Mouse (Mus musculus) embryonic facial prominence, embryonic 11.5 days (tissue): ENCODE measurements around the gene Olfr70. TPM values are rescaled to one million over a fixed set of nuclear protein-coding genes. Genes with fewer than 3 reads are reported as not detected.

Experiments used
- ATAC-seq: fragments of 200-750 bp; cut with Nextera tagmentation; replicated peaks from 2 replicates; pipeline ENCODE4 v1.8.0; 2017; ENCODE audit warnings: low read depth; ENCODE audit not compliant: insufficient number of reproducible peaks, low FRiP score, low TSS enrichment
- DNase-seq: peaks from one replicate; pipeline ENCODE4 v3.0.0-alpha.2; 2015; ENCODE audit warnings: low spot score
- H3K27ac ChIP-seq: fragments of 300-500 bp; sonication (generic); replicated peaks from 2 replicates; pipeline ENCODE4 v1.5.1; 2014; ENCODE audit warnings: mild to moderate bottlenecking, low read depth, low read length, control low read depth
- H3K27me3 ChIP-seq: fragments of 300-500 bp; sonication (generic); 2 replicates; pipeline ENCODE4 v1.6.1; 2014; ENCODE audit warnings: mild to moderate bottlenecking, low read length, moderate library complexity, mixed read lengths; ENCODE audit not compliant: control insufficient read depth, insufficient read depth
- H3K36me3 ChIP-seq: fragments of 300-500 bp; sonication (generic); replicated peaks from 2 replicates; pipeline ENCODE4 v1.6.1; 2014; ENCODE audit warnings: low read depth, mild to moderate bottlenecking, low read length, moderate library complexity, mixed read lengths; ENCODE audit not compliant: control insufficient read depth, insufficient read depth
- H3K4me1 ChIP-seq: fragments of 300-500 bp; sonication (generic); 2 replicates; pipeline ENCODE4 v1.6.1; 2014; ENCODE audit warnings: low read length, mixed read lengths; ENCODE audit not compliant: control insufficient read depth, insufficient read depth
- H3K4me2 ChIP-seq: fragments of 300-500 bp; sonication (generic); 2 replicates; pipeline ENCODE4 v1.6.1; 2014; ENCODE audit warnings: low read depth, mild to moderate bottlenecking, control low read depth, low read length, moderate library complexity
- H3K4me3 ChIP-seq: fragments of 300-500 bp; sonication (generic); 2 replicates; pipeline ENCODE4 v1.5.1; 2014; ENCODE audit warnings: low read depth, low read length, control low read depth
- H3K9ac ChIP-seq: fragments of 300-500 bp; sonication (generic); replicated peaks from 2 replicates; pipeline ENCODE4 v1.6.1; 2014; ENCODE audit warnings: mild to moderate bottlenecking, control low read depth, low read length
- H3K9me3 ChIP-seq: fragments of 300-500 bp; sonication (generic); replicated peaks from 2 replicates; pipeline ENCODE4 v1.6.1; 2016; ENCODE audit warnings: mild to moderate bottlenecking, low read length, inconsistent platforms, mixed read lengths; ENCODE audit not compliant: control insufficient read depth
- WGBS: fragments of 180-500 bp; shearing (Covaris S2); extraction: QIAGEN DNeasy Blood & Tissue Kit; methylation state at CpG from one replicate; pipeline ENCODE4 v1.1.7; 2014; 5-methylcytosine and 5-hydroxymethylcytosine counted together
- polyA plus RNA-seq: library from polyadenylated mRNA; unstranded; fragments of >200 nt; fragmentation: Nextera tagmentation; extraction: Ambion mirVana; gene quantifications from 2 replicates; pipeline ENCODE4 v1.2.1, GENCODE M21; 2014

Gene Olfr70
- polyA plus RNA-seq, 1 experiment from 2014 or later, result not detected

DNA sequence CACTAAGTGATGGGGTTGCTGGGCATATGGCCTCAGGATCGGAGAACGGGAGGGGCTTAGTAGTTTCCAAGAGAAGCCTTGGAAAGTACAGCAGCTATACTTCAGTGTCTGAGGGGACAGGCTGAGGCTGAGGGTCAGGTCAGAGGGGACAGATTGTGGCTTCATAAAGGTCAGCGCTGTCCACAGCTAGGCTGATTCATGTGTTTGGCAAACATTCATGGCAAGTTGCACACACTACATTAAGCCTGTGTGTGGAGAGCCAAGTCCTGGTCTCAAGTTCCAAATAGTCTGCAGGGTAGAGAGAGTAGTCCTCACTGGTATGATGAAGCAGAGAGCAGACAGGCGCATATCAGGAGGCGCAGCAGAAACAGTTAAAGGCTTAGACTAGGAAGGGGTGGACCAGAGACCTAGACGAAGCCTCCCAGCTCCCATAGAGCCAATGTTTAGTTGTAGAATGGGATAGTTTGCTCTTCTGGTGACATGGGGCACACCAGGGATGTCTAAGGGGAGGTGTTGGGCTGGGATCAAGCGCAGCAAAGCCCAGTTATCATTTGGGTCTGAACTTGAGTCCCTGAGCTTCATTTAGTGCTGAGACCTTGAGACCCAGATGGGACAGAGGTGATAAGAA, 21.1 kb downstream of the Olfr70 start:
- no peak overlapping the region for H3K9ac ChIP-seq
- no peak for ATAC-seq
- H3K4me3 ChIP-seq, result no peak overlapping the region
- H3K4me2 ChIP-seq, result no peak overlapping the region
- H3K4me1 ChIP-seq, result no peaks in the 10 kb centered on the region
- H3K27ac ChIP-seq, result no peak overlapping the region
- 88% methylated on average over 7 of the region's 7 CpGs for WGBS
- H3K27me3 ChIP-seq, result no peaks in the 10 kb centered on the region
- no peaks in the 10 kb centered on the region; the same call in 1 of the 2 replicates for H3K36me3 ChIP-seq
- DNase-seq, result no peak
- H3K9me3 ChIP-seq, result no peaks in the 10 kb centered on the region

DNA sequence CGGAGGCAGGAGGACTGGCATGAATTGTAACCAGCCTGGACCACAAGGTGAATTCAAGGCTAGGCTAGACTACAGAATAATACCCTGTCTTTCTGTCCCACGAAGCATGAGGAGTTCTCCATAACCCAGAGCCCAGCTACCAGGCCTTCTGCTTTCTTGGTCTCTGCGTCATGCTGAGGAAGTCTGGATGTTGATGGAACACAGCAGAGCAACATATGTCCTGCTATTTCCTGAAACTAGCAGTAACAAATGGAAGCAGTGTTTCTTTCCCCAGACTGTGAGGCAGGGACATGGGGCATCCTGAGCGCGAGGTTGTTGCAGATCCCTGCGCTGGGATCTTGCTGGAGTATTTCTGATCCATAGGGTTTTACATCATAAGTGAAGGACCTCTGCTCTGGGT, 22.1 kb downstream of the Olfr70 start:
- H3K4me3 ChIP-seq, result no peak overlapping the region
- no peak overlapping the region for H3K9ac ChIP-seq
- H3K27me3 ChIP-seq, result no peaks in the 10 kb centered on the region
- no peak for ATAC-seq
- H3K9me3 ChIP-seq, result no peaks in the 10 kb centered on the region
- H3K27ac ChIP-seq, result no peak overlapping the region
- no peaks in the 10 kb centered on the region; the same call in 1 of the 2 replicates for H3K36me3 ChIP-seq
- no peak overlapping the region for H3K4me2 ChIP-seq
- WGBS, result 92% methylated on average over 6 of the region's 6 CpGs
- DNase-seq, result no peak
- no peaks in the 10 kb centered on the region for H3K4me1 ChIP-seq

DNA sequence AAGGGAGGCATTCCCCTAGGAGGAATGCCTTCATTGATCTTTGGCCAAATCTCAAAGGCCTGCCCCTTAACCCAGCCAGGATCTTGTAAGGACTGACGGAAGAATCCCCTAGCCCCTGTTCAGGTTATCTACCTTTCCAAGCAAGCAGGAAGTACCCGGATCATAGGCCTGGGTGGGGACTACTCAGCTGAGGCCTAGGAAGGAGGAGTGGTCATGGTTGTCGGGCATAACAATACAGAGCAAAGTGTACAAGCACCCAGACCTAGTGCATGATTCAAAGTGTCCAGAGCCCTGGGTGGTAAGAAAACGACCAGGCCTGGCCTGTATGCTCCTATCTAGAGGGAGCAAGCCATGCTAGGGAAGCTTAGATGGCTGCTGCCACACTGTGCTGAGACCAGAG, 25.0 kb downstream of the Olfr70 start:
- ATAC-seq (no peak), DNase-seq (no peak)
- Histone ChIP-seq H3K27me3 (no peaks in the 10 kb centered on the region), H3K27ac (no peak overlapping the region), H3K9me3 (no peaks in the 10 kb centered on the region), H3K4me1 (no peaks in the 10 kb centered on the region), H3K4me3 (no peak overlapping the region), H3K9ac (no peak overlapping the region), H3K4me2 (no peak overlapping the region), H3K36me3 (no peaks in the 10 kb centered on the region)
- WGBS, result 78% methylated on average over 4 of the region's 4 CpGs

DNA sequence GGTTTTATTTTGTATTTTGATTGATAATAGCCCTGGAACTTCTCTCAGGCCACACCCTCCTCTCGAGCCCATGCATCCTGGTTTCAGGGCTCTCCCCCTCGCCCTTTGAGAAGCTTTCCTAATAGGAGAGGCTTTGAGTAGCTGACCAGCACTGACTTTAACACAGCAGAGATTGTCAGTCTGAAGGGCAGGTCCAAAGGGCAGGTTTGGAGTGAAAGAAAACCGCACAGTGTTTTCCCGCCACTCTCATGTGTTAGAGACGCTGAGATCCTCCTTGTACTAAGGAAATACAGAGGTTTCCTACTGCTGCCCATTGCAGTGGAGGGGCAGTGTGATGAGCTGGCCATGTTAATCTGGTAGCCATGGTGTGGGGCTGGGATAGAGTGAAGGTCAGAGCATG, 25.6 kb downstream of the Olfr70 start:
- Histone ChIP-seq H3K36me3 (no peaks in the 10 kb centered on the region), H3K27ac (no peak overlapping the region), H3K4me2 (no peak overlapping the region), H3K9me3 (no peaks in the 10 kb centered on the region), H3K4me1 (no peaks in the 10 kb centered on the region), H3K4me3 (no peak overlapping the region), H3K9ac (no peak overlapping the region), H3K27me3 (no peaks in the 10 kb centered on the region)
- DNase-seq, result no peak
- no peak for ATAC-seq
- WGBS, result 74% methylated on average over 5 of the region's 5 CpGs

DNA sequence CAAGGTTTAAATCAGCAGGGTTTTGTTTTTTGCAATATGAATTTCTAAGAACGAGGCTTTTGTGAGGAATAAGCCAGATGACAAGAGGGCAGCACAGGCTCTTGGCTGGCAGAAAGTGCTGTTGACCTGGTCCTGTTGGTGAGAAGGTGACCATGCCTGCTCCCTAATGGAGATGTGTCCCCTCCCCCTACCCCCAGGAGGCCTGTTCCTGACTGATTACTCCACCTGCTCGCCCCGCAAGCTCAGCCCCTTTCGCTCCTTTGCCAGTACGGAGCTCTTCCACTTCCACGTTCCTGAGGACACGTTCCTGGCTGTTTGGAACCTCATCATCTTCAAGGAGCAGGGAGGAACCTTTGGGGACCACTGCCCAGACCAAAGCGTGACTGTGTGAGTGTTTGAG, 26.9 kb downstream of the Olfr70 start:
- no peaks in the 10 kb centered on the region for H3K36me3 ChIP-seq

DNA sequence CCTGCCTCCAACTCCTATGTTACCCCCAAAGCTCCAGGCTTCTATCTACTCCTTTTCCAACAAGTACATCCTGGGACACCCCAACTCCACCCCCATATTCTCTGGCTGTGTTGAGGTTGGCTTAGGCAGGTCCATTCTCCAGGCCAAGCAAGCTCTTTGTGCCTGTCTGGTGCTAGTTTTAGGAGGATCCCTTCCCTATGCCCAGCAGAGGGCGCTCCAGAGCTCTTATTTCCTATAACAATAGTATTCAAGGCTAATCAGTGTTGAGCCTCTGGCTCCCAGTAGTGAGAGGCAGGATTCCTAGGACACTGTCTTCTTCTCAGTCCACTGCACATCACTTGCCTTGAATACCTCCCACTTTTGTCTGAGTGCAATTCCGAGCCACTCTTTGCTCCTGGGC, 28.5 kb downstream of the Olfr70 start:
- WGBS, result 10% methylated on average over 2 of the region's 2 CpGs
- Histone ChIP-seq H3K4me3 (no peak overlapping the region), H3K27ac (no peak overlapping the region), H3K9me3 (no peaks in the 10 kb centered on the region), H3K4me1 (no peaks in the 10 kb centered on the region), H3K36me3 (no peaks in the 10 kb centered on the region), H3K4me2 (no peak overlapping the region), H3K27me3 (no peaks in the 10 kb centered on the region), H3K9ac (no peak overlapping the region)
- no peak for ATAC-seq
- DNase-seq, result peak; percentile 96

More for the DNA sequence above, 26.9 kb downstream of the Olfr70 start:
- Histone ChIP-seq H3K27ac (no peak overlapping the region), H3K27me3 (no peaks in the 10 kb centered on the region), H3K9me3 (no peaks in the 10 kb centered on the region), H3K9ac (no peak overlapping the region), H3K4me3 (no peak overlapping the region), H3K4me1 (no peaks in the 10 kb centered on the region), H3K4me2 (no peak overlapping the region)
- ATAC-seq, result no peak
- 80% methylated on average over 8 of the region's 8 CpGs for WGBS
- DNase-seq, result no peak

DNA sequence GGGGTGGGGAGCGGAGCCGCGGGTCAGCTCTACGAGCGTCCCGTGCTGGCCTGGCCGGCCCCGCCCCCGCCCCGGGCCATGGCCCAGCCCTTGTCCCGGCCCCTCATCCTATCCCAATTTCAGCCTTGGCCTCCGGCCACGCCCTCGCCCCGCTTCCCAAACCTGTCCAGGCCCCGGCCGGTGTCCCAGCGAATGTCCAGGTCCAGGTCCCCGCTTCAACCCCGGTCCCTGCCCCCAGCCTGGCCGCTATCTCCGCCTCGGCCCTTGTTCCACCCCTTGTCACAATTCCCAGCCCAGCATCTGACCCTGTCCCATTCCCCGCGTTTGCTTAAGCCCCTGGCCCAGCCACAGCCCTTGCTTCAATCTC, 31.2 kb downstream of the Olfr70 start:
- ATAC-seq (peak; percentile 74; the same call in 1 of the 2 replicates), DNase-seq (no peak)
- H3K27ac ChIP-seq, result no peak overlapping the region; the same call in 1 of the 2 replicates
- peaks cover 6% of the 10 kb centered on the region for H3K27me3 ChIP-seq
- peak overlapping the region; percentile 79 for H3K4me3 ChIP-seq
- under 1% methylated on average over 11 of the region's 25 CpGs for WGBS
- H3K9ac ChIP-seq, result peak overlapping the region; percentile 89
- H3K4me2 ChIP-seq, result peak overlapping the region; percentile 82
- no peaks in the 10 kb centered on the region for H3K9me3 ChIP-seq
- H3K36me3 ChIP-seq, result no peaks in the 10 kb centered on the region
- no peaks in the 10 kb centered on the region for H3K4me1 ChIP-seq

DNA sequence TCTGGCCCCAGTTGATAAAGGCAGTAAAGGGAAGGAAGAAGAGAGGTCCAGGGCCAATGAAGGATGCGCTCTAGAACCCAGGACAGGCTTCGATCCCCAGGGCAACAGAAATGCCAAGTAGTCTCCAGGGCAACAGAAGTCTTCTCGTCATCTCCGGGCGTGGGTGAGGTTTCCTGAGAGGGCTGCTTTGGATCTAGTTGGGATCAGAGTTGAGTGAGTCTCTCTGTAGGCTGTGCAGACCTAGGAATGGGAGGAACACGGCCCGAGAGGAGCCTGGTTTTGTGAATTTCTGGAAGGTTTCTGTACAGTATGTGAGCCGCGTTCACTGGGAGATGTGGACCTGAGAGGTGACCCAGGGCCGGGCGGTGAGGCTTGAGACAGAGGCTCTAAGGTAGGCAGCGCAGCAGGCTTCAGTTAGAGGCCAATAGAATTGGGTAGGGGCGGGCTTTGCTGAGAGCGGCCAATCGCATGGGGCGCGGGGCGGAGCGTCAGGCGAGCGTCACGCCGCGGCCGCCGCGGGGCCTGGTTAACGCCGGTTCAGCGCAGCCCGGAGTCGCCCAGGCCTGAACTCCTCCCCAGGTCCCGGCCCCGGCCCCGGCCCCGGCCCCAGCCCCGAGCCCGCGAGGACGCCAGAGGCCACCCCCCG, 31.7 kb downstream of the Olfr70 start, which contains the start of the genes Tmem8b and Fam221b:
Gene Tmem8b, plus strand, starts transcription at position 190 of the 646 bp plus-strand sequence.
Gene Fam221b, minus strand, starts transcription at position 364 of the 646 bp plus-strand sequence.
- Histone ChIP-seq H3K9me3 (no peaks in the 10 kb centered on the region), H3K36me3 (no peaks in the 10 kb centered on the region), H3K4me3 (peak within 1 kb of the TSS; percentile 79), H3K4me2 (peak within 1 kb of the TSS; percentile 82), H3K27ac (no peak within 1 kb of the TSS; the same call in 1 of the 2 replicates), H3K9ac (peak within 1 kb of the TSS; percentile 89), H3K27me3 (peaks cover 6% of the 10 kb centered on the region), H3K4me1 (no peaks in the 10 kb centered on the region)
- 2% methylated on average over 38 of the region's 41 CpGs for WGBS
- peak; percentile 92 for ATAC-seq
- peak; percentile 94 for DNase-seq
